Mouse (Mus musculus) lung, adult 2 months (tissue): ENCODE measurements around the gene Tnfsf12.

Source experiments
- CTCF ChIP-seq: fragments of 200-500 bp; IDR thresholded peaks from 2 replicates; pipeline ENCODE4 v1.5.1; 2011; ENCODE audit warnings: mild to moderate bottlenecking, low read length, control low read depth; ENCODE audit not compliant: insufficient read depth
- POLR2A ChIP-seq: fragments of 200-500 bp; IDR thresholded peaks from 2 replicates; pipeline ENCODE4 v1.6.1; 2011; ENCODE audit warnings: low read depth, mild to moderate bottlenecking, control low read depth, low read length, borderline replicate concordance; ENCODE audit errors: extremely low read depth

- TF ChIP-seq POLR2A (no peak), CTCF (no peak)
Measured at GRCm38 (mm10) chr11:69683576-69683975, 12.1 kb downstream of the Tnfsf12 start.
